Comparison of ENCODE assay signal across 22 mouse cellular contexts in the genomic region with DNA sequence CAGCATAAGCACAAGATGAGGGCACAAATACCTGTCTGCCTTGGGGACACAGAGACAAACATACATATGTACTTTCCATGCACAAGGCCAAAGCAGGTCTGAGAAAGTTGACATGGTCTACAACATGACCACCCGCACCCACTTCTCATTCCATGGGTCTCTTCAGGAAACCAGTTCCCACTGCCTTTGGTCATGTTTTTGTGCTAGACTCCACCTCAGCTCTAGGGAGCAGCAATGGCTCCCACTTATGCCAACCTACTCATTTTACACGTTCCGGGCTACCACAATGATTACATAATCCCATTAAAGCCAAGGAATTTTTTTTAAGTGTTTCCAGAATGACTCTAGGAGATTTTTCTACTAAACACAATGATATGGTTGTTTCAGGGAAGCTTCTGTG.
DNase-seq lines count a peak whose midpoint lies in the region; ATAC-seq and TF ChIP-seq lines count a peak whose summit lies in the region.
"Had no signal": no experiment of that assay in that cellular context is flagged by ENCODE, and none has a peak within 500 bp of the region (broad histone marks: within the 10 kb centered on the region; RNA-seq: fewer than 3 reads in every experiment).

No protein-coding gene starts in this region.

- H3K36me3 ChIP-seq in hindbrain, embryonic 16.5 days (ENCODE audit: control insufficient read depth, insufficient read depth, low read length) = no peaks in the 10 kb centered on the region
- H3K36me3 ChIP-seq in liver, postnatal 0 days (replicated peaks; ENCODE audit: insufficient read depth, low read length) = no peaks in the 10 kb centered on the region
- H3K36me3 ChIP-seq: embryonic facial prominence, embryonic 10.5 days; embryonic facial prominence, embryonic 12.5 days; forebrain, embryonic 15.5 days had no signal

- no peak for TF ChIP-seq EP300 in liver, postnatal 0 days (IDR thresholded peaks at IDR 0.05; ENCODE audit: low read depth)

- no peaks in the 10 kb centered on the region for H3K4me1 ChIP-seq in hindbrain, embryonic 16.5 days (ENCODE audit: control insufficient read depth, insufficient read depth, low read depth, low read length)
- H3K4me1 ChIP-seq in liver, postnatal 0 days (ENCODE audit: insufficient read depth) = no peaks in the 10 kb centered on the region
- H3K4me1 ChIP-seq: embryonic facial prominence, embryonic 12.5 days had no signal

- H3K4me3 ChIP-seq in left cerebral cortex, adult 2 months = no peak overlapping the region
- H3K4me3 ChIP-seq in hindbrain, embryonic 16.5 days (ENCODE audit: low read length) = no peak overlapping the region
- H3K4me3 ChIP-seq in liver, postnatal 0 days (ENCODE audit: low read depth, low read length) = no peak overlapping the region
- H3K4me3 ChIP-seq: embryonic facial prominence, embryonic 10.5 days; embryonic facial prominence, embryonic 12.5 days; forebrain, embryonic 13.5 days; forebrain, embryonic 15.5 days had no signal

- no peak for TF ChIP-seq CTCF in left cerebral cortex, adult 2 months (IDR thresholded peaks at IDR 0.05)
- no peak for TF ChIP-seq CTCF in liver, postnatal 0 days (IDR thresholded peaks at IDR 0.05; ENCODE audit: low read depth)

- ATAC-seq in hindbrain, embryonic 16.5 days = no peak
- no peak for ATAC-seq in liver, postnatal 0 days
- ATAC-seq: activated CD4-positive, CD25-positive, alpha-beta regulatory T cell, adult 4 months; forebrain, embryonic 13.5 days; forebrain, embryonic 15.5 days; forebrain, postnatal 0 days; Patski had no signal

- H3K9me3 ChIP-seq in hindbrain, embryonic 16.5 days (ENCODE audit: control insufficient read depth, low read length) = no peaks in the 10 kb centered on the region
- H3K9me3 ChIP-seq in liver, postnatal 0 days (ENCODE audit: low read length) = no peaks in the 10 kb centered on the region
- H3K9me3 ChIP-seq: embryonic facial prominence, embryonic 10.5 days; embryonic facial prominence, embryonic 12.5 days; forebrain, embryonic 13.5 days; forebrain, embryonic 15.5 days had no signal

- H3K27ac ChIP-seq in left cerebral cortex, adult 2 months = peak overlapping the region; percentile 74
- H3K27ac ChIP-seq in hindbrain, embryonic 16.5 days (ENCODE audit: low read depth, low read length) = no peak overlapping the region
- no peak overlapping the region for H3K27ac ChIP-seq in liver, postnatal 0 days (ENCODE audit: low read depth)
- H3K27ac ChIP-seq: embryonic facial prominence, embryonic 10.5 days; embryonic facial prominence, embryonic 12.5 days; forebrain, embryonic 13.5 days; forebrain, embryonic 15.5 days had no signal

- DNase-seq in left cerebral cortex, adult 2 months (ENCODE audit: extremely low spot score in 1 of 2, low spot score in 2 of 2) = no peak
- DNase-seq in left cerebral cortex, adult 18-20 months (ENCODE audit: low spot score in 2 of 2) = no peak
- peak; percentile 24 for DNase-seq in right cerebral cortex, adult 18-20 months
- no peak for DNase-seq in right cerebral cortex, postnatal 36 days (ENCODE audit: low spot score in 2 of 2)
- peak; percentile 48 for DNase-seq in brain, adult 2 months (ENCODE audit: low read depth, low spot score)
- no peak for DNase-seq in liver, postnatal 0 days
- DNase-seq: adrenal gland, adult 8-10 months; adrenal gland, postnatal 14 days; adrenal gland, postnatal 36 days; cerebellum, adult 11 months; cerebellum, adult 18-20 months; cerebellum, adult 8-10 months; cerebellum, adult 9-11 months; cerebellum, postnatal 36 days; forebrain, postnatal 0 days had no signal

- H3K27me3 ChIP-seq in hindbrain, embryonic 16.5 days (replicated peaks; ENCODE audit: control insufficient read depth, insufficient read depth, low read length) = no peaks in the 10 kb centered on the region
- H3K27me3 ChIP-seq in liver, postnatal 0 days (ENCODE audit: insufficient read depth, low read length) = no peaks in the 10 kb centered on the region
- H3K27me3 ChIP-seq: embryonic facial prominence, embryonic 12.5 days; forebrain, embryonic 13.5 days; forebrain, embryonic 15.5 days; Patski had no signal

- intact Hi-C loops in left cerebral cortex, adult 2 months (cut with DNase I) = no loop called here

- H3K4me2 ChIP-seq in hindbrain, embryonic 16.5 days (ENCODE audit: low read length) = no peak overlapping the region
- no peak overlapping the region for H3K4me2 ChIP-seq in liver, postnatal 0 days (ENCODE audit: low read depth, low read length)
- H3K4me2 ChIP-seq: embryonic facial prominence, embryonic 12.5 days; forebrain, embryonic 13.5 days; forebrain, embryonic 15.5 days had no signal

- WGBS in hindbrain, embryonic 16.5 days = 88% methylated on average over 3 of the region's 3 CpGs
- WGBS in liver, postnatal 0 days (ENCODE audit: insufficient replicate concordance) = 79% methylated on average over 3 of the region's 3 CpGs

- no peak overlapping the region for H3K9ac ChIP-seq in hindbrain, embryonic 16.5 days (ENCODE audit: low read depth, low read length)
- H3K9ac ChIP-seq in liver, postnatal 0 days (replicated peaks) = no peak overlapping the region
- H3K9ac ChIP-seq: embryonic facial prominence, embryonic 12.5 days; forebrain, embryonic 13.5 days; forebrain, embryonic 15.5 days; forebrain, postnatal 0 days had no signal

Comparison
In these comparisons a context has a peak if more than half of its experiments do, and no peak if none do; other contexts are left out.
1. DNase-seq: peak in right cerebral cortex, adult 18-20 months (single experiment) and brain, adult 2 months (single experiment); none in left cerebral cortex, adult 2 months (0 of 2), left cerebral cortex, adult 18-20 months (0 of 2), right cerebral cortex, postnatal 36 days (0 of 2) and liver, postnatal 0 days (single experiment).